Mouse (Mus musculus): ENCODE measurements around the gene Clasp1.

DNA sequence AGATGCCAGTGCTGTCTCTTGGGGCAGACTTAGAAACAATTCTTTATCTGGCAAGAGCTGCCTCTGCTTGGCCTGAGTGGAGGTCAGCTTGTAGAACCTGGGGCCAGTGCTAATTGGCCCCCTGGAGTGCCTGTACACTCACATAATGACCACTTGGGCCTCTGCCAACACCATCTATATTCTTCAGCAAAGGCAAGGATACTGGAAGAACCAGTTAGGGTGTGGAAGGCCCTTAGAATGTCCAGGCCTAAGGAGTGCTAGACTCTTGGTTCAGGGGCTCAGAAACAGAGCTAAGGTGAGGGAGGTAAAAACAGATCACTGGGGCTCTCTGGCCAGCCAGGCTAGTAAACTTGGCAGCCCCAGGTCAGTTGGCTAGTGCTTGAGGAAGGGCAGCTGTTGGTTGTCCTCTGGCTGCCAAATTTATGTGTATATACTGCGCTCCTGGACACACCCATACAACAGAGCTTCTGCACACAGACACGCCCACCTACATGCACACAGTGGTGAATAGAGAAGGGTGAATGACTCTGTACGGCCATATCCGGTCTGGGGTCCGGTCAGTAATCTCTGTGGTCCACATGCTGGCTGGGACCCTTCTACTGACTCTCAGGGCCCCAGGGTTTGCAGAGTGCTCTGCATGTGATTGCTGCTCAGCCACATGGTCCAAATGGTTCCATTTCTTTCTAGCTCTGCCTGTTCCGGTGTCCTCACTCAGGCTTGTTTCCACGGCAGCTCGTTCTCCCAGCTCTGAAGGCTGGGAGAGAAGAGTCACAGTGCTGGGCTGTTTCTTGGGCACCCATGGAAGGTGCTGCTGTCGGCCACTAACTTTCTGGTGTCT, 261.3 kb downstream of the Clasp1 start:
- TF ChIP-seq POLR2A (IDR thresholded peaks at IDR 0.05; ENCODE audit: low read depth, low read length), result no peak
- no peak for TF ChIP-seq CTCF (IDR thresholded peaks at IDR 0.05; ENCODE audit: borderline replicate concordance, insufficient read depth, low read length)
